Mouse (Mus musculus): ENCODE data around the gene Lrfn3.

Lrfn3 gene

DNA sequence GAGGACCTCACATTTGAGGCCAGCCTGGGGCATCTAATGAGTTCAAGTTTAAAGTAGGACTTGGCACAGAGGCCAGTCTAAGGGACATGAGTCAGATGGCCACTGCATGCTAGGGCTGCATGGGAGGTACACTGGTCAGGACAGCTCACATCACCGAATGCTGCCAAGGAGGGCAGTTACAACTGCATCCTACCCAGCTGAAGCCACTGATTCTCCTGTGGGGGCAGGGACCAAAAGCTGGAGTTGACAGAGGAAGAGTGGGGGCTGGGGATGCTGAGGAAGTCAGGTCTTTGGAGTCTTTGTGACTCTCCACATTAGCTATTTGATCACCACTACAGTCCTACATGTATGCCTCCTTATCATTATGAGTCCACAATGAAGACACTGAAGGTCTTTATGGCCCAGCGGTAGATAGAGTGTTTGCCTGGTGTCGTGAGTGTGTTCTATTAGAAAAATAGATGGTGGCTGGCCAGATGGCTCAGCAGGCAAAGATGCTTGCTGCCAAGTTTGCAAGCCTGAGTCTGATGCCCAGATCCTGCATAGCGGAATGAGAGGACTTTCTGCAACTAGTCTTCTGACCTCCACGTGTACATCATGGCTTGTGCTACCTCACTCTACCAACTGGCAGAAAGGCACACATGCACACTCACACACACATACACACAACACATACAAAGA is 23.0 kb downstream of the Lrfn3 start:
- DNase-seq = no peak

DNA sequence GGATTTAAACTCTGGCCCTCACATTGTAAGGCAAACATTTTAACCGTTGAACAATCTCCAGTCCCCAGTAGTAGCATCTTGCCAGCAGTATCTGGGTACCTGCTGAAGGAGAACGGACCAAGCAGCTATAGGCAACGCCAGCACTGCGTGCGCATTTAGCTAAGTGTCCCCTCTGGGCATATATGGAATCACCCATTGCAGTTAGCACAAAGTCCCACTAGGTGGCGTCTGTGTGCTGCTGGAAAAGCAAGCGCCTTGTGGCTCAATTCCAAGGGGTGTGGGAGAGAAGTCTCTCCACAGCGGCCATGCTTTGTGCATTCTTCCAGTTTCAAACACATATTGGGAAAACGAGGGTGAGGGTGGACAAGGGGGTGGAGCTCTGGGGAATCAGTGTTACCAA is 26.2 kb downstream of the Lrfn3 start:
- peak; percentile 94 for DNase-seq

DNA sequence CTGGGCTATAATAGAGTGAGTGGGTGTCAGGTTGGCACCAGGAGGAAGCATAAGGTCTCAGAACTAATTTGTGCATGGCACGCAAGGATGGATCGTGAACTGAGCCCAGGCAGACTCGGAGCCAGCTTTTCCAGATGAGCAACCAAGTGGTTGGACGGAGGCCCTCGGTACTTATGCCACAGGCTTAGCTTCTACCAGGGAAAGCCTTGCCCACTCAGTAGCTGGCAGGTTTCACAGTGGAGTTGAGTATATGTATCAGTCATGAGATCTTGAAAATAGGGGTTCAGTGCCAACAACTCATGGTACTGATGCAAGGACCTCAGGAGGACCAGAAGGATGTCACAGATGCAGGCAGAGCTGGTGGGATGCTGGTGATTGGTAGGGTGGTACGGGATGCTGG is 26.9 kb downstream of the Lrfn3 start:
- no peak for DNase-seq

DNA sequence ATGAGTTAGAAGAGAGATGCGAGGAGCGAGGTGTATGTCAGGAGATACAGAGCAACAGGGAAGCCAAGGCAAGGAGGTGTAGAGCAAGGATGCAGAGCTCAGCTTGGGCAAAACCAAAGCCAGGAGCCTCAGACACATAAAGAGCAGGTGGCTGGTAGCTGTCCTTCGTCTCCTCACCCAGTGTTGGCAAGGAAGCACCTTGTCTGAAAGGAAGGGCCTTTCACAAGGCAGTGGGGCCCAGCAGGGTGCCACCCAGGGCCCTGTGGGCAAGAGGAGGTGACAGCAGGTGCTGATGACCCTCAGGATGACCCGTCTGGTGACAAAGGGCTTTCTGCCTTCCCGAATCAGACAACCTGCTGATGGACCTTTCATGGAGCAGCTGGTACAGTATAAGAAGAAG is 28.0 kb downstream of the Lrfn3 start:
- no peak for DNase-seq

DNA sequence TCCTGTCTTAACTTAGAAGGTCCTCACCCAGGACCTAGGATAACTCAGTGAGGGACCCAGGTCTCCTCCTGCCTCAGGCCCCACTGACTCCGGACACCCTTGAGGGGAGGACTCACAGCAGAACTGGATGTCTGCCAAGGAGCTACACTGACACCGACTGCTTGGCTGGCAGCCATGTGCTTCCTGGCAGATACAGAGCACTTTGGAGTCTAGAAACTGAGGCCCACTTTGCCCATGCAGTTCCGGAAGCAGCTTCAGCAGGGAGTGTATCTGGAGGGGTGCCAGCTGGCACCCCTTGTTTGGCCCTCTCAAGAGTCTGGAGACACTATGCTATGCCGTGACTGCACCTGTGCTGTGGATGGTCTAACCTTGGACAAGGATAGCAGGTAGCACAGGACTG is 29.1 kb downstream of the Lrfn3 start:
- DNase-seq = peak; percentile 86

DNA sequence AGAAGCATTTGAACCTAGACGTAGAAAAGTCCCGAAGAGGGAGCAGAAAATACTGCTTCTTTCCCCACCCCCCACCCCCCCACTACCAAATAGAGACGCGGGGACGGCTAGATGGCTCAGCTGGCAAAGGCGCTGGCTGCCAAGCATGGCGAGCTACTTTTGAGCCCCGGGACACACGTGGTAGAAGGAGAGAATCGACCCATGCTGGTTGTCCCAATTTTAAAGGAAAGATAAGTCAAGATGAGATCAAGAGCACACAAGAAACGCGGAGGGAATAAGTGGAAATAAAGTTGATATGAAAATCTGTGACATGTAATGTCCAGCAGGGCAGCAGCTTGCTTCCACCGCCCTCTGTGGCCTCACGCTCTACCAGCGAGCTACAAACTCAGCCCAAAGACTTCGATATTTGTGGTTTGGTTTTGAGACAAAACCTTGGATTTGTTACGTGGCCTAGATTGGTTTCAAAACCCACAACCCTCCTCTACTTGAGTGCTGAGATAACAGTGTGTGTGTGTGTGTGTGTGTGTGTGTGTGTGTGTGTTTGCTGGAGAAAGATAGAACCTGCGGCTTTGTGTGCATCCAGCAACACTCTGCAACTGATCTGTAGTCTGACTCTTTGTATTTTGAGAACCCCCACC is 29.8 kb downstream of the Lrfn3 start:
- DNase-seq = no peak

DNA sequence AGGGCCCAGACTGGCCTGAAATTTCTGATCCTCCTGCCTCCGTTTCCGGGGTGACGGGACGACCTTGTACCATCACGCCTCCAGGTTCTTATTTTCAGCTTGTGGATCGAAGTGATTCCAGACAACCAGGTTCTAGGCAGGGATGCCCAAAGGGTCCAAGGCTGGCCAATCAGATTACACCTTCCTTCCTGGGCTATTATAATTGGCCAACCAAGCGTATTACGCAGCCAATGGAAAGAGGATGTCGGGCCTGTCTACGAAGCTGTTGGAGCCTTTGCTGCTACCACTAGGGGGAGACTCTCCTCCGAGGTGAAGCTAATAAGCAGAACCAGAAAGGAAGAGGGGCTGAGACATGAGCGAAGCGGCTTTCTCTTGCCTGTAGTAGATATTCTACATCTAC is 30.7 kb downstream of the Lrfn3 start:
- DNase-seq = peak; percentile 93

DNA sequence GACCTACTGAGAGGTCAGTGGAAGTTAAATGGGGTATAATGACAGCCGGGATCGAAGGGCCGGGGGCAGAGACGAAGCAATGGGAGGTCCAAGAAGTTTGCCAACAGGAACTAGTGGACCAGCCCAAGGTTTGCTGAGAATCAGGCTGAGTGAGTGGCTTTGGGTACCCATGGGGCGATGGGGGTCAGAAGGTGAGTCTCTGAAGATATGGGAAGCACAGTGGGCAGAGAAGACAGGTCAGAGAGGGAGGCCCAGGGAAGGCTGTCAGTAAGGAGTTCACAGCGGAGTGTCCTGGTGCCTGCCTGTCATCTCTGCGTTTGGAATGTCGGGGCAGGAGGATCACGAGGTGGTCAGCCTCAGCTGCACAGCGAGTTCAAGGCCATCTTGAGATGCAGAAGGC is 34.2 kb downstream of the Lrfn3 start:
- no peak for DNase-seq

DNA sequence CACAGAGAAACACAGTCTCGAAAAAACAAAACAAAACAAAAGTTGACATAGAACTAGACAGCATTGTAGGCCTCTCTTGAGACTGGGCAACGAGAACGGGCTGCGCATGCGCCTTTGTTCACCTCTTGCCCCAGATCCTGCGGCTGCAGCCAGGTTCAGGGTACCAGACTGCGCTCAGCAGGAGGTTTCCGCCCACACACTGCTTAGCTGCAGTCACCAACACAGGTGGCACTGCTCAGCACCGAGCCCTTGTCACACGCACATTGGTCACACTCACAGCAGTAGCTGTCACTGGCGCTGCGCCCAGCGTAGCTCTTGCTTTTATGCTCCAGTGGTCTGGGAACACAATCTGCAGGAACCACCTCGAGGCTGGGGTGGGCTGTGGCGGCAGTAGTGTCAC is 35.4 kb downstream of the Lrfn3 start:
- peak; percentile 94 for DNase-seq

DNA sequence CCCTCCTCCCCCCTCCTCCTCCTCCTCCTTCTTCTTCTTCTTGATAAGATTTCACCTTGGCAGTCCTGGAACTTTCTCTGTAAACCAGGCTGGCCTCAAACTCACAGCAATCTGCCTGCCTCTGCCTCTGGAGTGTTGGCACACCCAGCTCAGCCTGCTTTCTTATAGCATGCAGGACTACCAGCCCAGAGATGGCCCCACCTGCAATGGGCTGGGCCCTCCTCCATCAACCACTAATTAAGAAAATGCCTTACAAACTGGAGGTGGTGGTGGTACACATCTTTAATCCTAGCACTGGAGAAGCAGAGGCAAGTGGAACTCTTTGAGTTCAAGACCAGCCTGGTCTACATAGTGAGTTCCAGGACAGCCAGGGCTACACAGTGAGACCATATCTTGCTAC is 36.1 kb downstream of the Lrfn3 start:
- no peak for DNase-seq

DNA sequence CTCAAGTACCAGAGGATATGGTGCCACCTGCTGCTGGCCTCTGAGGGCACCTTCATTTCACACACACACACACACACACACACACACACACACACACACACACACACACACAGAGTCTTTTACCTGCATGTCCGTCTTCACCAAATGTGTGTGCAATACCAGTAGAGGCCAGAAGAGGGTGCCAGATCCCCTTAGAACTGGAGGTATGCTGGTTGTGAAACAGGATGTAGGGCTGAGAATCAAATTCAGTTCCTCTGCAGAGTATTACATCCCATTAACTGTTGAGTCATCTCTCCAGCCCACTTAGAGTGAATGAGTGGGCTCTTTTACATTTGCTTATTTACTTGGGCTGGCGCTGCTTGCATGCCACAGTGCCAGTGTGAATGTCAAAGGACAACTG is 37.2 kb downstream of the Lrfn3 start:
- peak; percentile 54 for DNase-seq

DNA sequence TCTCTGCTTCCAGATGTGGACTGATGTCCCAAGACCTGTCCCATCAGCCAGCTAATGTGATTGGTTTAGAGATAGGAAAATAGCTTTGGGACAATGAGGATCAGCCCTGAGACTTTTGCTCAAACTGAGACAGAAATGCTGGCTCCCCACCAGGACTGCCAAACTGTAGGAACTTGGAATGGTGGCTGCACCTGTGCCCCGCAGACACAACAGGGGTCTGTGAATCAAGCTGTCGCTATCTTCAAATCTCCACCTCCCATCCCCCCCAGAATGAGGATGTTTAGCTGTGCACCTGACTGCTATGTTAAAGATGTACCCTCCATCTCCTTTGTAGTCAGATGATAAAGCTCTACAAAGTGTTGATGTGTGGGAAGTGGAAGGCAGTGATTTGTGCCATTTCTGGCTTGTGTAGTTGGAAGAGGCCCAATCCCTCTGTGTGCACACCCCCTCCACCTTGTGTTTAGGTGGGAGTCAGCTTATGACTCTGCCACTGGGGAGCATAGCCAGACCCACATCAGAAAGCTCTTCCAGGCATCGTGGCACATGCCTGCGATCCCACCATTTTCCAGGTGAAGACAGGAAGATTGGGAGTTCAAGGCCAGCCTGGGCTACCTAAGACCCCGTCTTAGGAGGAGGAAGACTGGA is 38.1 kb downstream of the Lrfn3 start:
- DNase-seq = no peak

DNA sequence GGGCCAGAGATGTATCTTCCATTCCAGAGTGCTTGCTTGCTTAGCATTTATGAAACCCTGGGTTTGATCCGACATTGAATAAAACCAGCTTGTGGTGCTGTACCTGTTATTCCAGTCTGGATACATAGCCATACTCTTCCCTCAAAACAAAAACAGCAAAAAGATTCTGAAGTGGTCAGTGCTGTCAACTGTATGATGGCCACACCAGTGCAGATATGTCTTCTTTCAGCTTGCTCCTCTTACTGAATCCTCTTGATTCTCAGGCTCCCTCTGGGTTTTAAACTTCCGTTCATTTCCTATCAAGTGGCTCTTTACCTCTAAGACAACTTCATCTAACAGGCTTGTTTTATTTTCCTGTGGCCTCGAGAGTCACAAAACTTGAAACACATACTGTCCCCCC is 38.8 kb downstream of the Lrfn3 start, which contains the start of gene Sdhaf1:
Sdhaf1 (minus strand) TSS at position 101 of the 400 bp plus-strand sequence.
- DNase-seq = no peak

DNA sequence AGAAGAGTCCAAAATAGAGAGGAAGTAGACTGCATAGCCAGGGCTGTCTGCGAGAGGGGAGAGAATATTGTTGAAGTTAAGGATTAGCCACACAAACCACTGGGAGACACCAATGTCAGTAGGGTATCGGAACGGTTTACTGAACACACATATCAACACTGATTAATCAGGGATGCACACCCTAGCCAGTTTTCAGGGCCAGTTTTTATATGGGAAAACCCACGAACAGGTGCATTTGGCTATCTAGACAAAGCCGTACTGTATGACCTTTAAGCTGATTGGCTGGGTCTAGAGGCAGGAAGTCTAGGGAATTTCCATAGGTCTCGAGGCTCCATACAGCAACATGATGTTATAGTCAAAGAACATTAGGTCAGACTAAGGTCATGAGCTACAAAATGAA is 39.7 kb downstream of the Lrfn3 start:
- DNase-seq = no peak

DNA sequence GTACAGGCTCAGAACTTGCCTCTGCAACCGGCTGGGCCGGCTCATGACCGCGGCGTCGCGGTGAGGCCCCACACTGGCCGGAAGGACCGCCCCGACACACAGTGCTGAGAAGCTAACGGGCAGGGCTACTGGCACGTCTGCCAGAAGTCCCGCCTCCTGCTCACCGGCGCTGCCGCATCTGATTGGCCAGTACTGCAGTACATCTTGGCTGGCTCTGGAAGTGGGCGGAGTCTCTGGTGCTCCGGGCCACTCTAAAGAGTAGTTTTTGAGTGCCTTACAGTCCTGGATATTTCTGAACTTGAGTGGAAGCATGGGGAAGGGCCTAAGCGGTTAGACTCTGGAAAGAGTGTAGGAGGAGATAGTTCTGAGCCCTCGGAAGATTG is 40.3 kb downstream of the Lrfn3 start:
- DNase-seq = peak; percentile 95

DNA sequence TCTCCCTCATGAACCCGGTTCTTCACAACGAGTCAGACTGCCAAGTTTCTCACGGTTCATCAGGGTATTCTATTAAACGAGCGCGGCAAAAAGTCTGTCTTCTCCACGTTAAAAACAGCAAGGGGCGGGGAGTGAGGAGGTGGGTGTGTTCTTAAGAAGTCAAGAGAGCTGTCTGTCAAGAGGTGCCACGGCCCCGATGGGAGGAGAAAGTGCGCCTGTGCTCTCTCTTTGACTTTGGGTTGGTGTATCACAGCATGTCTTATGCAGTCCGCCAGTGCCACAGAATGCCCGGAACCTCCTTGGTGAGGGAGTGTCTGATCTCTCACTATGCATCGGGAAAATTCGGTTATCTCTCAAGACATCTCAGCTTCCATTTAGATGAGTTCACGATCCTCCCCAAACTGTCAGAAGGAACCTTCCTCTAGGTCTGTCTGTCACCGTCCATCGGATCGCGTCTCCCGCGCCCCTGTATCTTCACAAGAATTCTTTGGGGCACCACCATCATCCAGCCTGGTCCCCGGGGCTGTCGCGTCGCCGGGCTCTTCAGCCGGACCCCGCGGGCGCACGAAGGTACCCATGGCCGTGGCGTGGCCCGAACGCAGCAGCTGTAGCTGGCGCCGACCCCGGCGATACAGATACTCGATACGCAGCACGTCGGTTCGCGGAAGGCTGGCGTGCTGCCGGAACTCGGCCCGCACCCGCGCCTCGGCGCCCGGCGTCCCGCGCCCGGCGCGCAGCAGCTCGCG is 40.9 kb downstream of the Lrfn3 start, which contains the start of gene E130208F15Rik:
E130208F15Rik (plus strand) TSS at position 202 of the 746 bp plus-strand sequence.
- DNase-seq = peak; percentile 69

DNA sequence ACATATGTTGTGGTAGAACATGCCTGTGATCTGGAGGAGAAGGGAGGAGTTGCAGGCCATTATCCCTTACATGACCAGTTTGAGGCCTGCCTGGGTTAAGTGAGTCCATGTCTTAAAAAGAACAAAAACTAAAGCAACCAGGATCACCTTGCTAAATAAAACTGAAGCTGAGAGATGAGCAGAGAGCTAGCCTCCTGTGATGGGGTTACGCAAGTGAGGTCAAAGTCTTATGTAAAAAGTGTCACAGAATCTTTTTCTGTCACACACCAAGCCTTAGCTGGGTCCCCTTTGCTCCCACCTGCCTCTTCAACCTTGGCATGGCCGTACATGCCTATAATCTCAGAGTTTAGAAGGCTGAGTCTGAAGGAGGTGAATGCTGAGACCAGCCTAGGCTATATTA is 41.6 kb downstream of the Lrfn3 start:
- DNase-seq = no peak

DNA sequence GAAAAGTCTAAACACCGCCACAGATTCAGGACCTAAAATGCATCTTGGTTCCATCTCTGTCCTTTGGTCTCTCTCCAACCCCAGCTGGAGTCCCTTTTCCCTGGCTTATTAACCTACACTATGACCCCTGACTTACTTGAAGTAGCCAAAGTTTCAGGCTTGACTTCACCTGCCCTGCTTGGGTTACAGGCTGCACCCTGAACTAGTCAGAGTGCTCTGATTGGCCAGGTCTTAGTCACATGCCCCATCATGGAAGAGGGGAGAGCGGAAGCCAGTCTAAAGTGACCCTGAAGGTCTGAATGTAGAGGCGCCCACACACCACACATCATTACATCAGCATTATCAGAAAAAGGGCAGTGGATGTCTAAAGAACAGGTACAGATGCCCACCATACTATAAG is 44.4 kb downstream of the Lrfn3 start:
- DNase-seq = no peak

DNA sequence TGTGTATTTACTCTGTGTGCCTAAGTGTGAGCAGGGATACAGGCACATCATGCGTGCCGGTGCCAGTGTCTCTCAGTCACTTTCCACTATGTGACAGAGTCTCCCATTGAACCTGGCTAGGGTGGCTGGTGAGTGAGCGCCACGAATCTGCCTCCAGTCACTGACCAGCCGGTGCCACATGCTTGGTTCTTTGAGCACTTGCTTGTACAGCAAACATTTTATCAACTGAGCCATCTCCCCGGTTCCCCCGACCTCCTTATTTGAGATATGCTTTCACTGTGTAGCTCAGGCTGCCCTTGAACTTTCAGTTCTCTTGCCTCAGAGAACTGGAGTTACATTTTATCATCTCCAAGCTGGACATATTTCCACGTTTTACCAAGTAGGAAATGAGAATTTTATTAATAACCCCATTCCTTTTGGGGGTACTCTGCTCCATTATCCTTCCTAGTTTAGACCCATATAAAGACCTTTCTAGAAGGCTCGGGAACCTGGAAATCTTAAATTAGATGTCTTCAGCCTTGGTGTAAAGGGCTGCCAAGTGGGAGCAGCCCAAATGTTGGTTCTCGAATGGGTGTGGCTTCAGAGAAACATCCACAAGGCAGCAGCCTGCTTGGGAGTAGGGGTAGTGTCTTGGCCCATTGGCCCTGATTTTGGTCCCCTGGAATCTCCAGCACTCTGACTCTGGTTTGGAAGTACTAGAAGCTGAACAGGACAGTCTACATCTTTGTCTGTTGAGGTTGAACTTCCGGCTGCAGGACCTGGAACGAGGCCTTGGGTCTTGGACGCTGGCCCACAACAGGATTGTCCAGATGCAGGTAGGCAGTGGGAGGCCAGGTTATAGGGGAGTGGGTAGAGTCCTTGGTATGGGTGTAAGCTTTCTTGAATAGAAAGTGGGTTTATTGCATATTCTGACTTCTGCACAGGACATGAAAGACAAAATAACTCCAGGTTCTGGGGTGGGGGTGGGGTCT is 46.7 kb downstream of the Lrfn3 start:
- no peak for DNase-seq

DNA sequence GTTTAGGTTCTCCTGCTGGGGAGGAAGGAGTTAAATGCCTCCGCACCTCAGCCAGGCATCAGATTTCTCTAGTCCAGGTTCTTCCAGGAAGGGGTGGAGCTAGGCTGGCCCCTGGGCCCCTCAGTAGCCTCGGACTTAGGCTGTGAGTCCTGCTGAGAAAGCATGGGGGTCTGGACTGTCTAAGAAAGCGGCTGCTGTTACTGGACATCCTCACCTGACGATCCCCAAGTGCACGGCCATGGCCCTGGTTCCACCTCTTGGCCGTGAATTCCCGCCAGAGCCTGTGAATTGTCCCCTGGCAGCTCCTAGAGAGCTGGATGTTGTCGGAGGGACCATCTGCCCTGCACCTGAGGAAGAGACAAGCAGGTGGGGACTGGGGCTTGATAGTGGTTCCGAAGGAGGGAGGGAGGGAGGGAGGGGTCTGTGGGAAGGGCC is 47.8 kb downstream of the Lrfn3 start, which contains the start of gene Syne4:
Syne4 (plus strand) TSS at position 87 of the 435 bp plus-strand sequence.
- DNase-seq = no peak

DNA sequence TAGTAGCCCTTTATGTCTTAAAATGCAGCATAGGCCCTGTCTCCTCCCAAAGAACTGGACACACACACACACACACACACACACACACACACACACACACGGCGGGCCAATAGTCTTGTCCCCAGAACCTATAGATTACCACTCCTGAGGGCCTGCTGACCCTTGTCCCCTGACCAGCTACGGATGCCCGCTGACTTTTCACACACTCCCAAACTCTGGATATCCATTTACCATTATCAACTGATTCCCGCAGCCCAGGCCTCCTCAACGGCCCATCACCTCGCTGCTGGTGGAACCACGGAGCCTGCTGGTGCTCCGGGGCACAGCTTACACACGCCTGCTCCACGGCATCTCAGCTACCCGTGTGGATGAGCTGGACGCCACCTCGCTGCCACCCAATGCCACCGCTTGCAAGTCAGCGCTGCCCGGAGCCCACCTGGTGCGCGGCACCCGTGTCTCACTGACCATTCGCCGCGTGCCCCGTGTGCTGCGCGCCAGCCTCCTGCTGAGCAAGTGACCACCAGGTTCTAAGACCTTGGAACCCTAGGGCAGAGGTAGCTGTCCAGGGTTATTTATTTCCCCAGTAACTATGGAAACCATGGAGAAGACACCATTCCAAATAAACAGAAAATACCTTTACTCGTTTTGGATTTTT is 48.8 kb downstream of the Lrfn3 start:
- DNase-seq = no peak

DNA sequence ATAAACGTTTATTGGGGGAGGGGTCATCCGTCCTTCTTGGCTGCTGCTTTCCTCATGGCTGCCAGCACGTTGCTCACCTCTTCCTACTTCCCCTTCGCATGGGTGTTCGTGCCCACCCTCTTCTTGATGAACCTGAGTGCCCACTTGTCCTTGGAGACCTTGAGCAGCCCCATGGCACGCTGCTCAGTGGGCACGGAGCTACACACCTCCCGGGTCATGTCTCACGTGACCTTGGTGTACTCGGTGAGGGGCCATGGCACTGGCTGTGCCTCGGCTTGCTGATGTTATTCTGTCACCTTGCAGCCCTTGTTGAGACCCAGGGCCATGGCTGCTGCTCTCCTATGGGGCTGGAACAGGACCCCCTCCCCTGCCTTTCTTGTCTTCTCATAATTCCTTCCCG is 52.4 kb downstream of the Lrfn3 start:
- no peak for DNase-seq
